Mouse (Mus musculus): ENCODE data around the gene B9d1. TPM values are rescaled to one million over a fixed set of nuclear protein-coding genes. Genes with fewer than 3 reads are reported as not detected.

The B9d1 gene
- polyA plus RNA-seq, 1 experiment from 2014 or later = 32.9 TPM

- Histone ChIP-seq H3K4me3 (replicated peaks; ENCODE audit: low read depth, low read length) (no peak overlapping the region), H3K9ac (ENCODE audit: low read depth, low read length) (no peak overlapping the region), H3K9me3 (replicated peaks; ENCODE audit: low read length) (no peaks in the 10 kb centered on the region), H3K36me3 (ENCODE audit: insufficient read depth, low read length) (peaks cover 28% of the 10 kb centered on the region), H3K27me3 (ENCODE audit: insufficient read depth, low read length) (no peaks in the 10 kb centered on the region), H3K4me2 (ENCODE audit: low read length) (peak overlapping the region; percentile 41; the same call in 1 of the 2 replicates), H3K4me1 (replicated peaks; ENCODE audit: insufficient read depth, low read length) (peaks cover 10% of the 10 kb centered on the region; the same call in 1 of the 2 replicates), H3K27ac (no peak overlapping the region)
- TF ChIP-seq CTCF (IDR thresholded peaks at IDR 0.05; ENCODE audit: low read depth) = no peak
- ATAC-seq (replicated peaks; ENCODE audit: low FRiP score, low read depth) (peak; percentile 8; the same call in 1 of the 2 replicates), DNase-seq (ENCODE audit: low spot score) (peak; percentile 39)
- WGBS = 25% methylated on average over 2 of the region's 2 CpGs
These were observed 17.5 kb upstream of the B9d1 start for GRCm38 (mm10) chr11:61487401-61487800.

- 94% methylated on average over 7 of the region's 7 CpGs for WGBS
- H3K9ac ChIP-seq (ENCODE audit: low read depth, low read length) = no peak overlapping the region
- H3K4me3 ChIP-seq (replicated peaks; ENCODE audit: low read depth, low read length) = no peak overlapping the region
- H3K27me3 ChIP-seq (ENCODE audit: insufficient read depth, low read length) = no peaks in the 10 kb centered on the region
- no peak for TF ChIP-seq CTCF (IDR thresholded peaks at IDR 0.05; ENCODE audit: low read depth)
- ATAC-seq (replicated peaks; ENCODE audit: low FRiP score, low read depth) (no peak), DNase-seq (ENCODE audit: low spot score) (no peak)
- peaks cover 14% of the 10 kb centered on the region; the same call in 1 of the 2 replicates for H3K4me1 ChIP-seq (replicated peaks; ENCODE audit: insufficient read depth, low read length)
- no peak overlapping the region for H3K4me2 ChIP-seq (ENCODE audit: low read length)
- H3K9me3 ChIP-seq (replicated peaks; ENCODE audit: low read length) = no peaks in the 10 kb centered on the region
- no peak overlapping the region for H3K27ac ChIP-seq
- peaks cover 28% of the 10 kb centered on the region for H3K36me3 ChIP-seq (ENCODE audit: insufficient read depth, low read length)
These were observed 17.0 kb upstream of the B9d1 start for GRCm38 (mm10) chr11:61487936-61488335.

DNA sequence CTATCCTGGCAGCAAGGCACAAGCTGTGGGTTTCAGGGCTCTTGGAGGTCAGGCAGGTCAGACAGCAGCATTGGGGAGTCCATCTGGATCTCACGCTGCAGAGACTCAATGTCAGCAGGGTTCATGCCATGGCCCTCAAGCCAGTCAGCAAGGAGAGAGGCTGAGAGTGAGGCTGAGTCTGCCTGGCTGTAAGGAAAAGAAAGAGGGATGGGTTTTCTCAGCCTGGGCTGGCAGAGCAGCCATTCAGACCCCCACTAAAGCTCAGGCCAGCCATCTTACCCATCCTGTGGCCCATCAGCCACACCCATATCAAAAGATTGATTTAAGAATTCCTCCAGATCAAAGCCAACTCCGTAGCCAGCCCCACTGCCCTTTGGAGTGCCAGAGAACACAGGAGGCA, 15.9 kb upstream of the B9d1 start:
- no peaks in the 10 kb centered on the region for H3K27me3 ChIP-seq (ENCODE audit: insufficient read depth, low read length)
- no peak overlapping the region for H3K4me3 ChIP-seq (replicated peaks; ENCODE audit: low read depth, low read length)
- H3K4me1 ChIP-seq (replicated peaks; ENCODE audit: insufficient read depth, low read length) = peaks cover 15% of the 10 kb centered on the region; the same call in 1 of the 2 replicates
- DNase-seq (ENCODE audit: low spot score) (no peak), ATAC-seq (replicated peaks; ENCODE audit: low FRiP score, low read depth) (no peak)
- no peak overlapping the region for H3K4me2 ChIP-seq (ENCODE audit: low read length)
- H3K27ac ChIP-seq = no peak overlapping the region
- no peak for TF ChIP-seq CTCF (IDR thresholded peaks at IDR 0.05; ENCODE audit: low read depth)
- H3K9me3 ChIP-seq (replicated peaks; ENCODE audit: low read length) = no peaks in the 10 kb centered on the region
- peaks cover 28% of the 10 kb centered on the region for H3K36me3 ChIP-seq (ENCODE audit: insufficient read depth, low read length)
- 64% methylated on average over 2 of the region's 2 CpGs for WGBS
- no peak overlapping the region for H3K9ac ChIP-seq (ENCODE audit: low read depth, low read length)

GRCm38 (mm10) chr11:61489874-61490273, 15.1 kb upstream of the B9d1 start:
- peaks cover 7% of the 10 kb centered on the region for H3K4me1 ChIP-seq (replicated peaks; ENCODE audit: insufficient read depth, low read length)
- H3K36me3 ChIP-seq (ENCODE audit: insufficient read depth, low read length) = peaks cover 28% of the 10 kb centered on the region
- no peaks in the 10 kb centered on the region for H3K27me3 ChIP-seq (ENCODE audit: insufficient read depth, low read length)
- WGBS = 92% methylated on average over 8 of the region's 8 CpGs
- no peak for DNase-seq (ENCODE audit: low spot score)
- no peak for TF ChIP-seq CTCF (IDR thresholded peaks at IDR 0.05; ENCODE audit: low read depth)
- ATAC-seq (replicated peaks; ENCODE audit: low FRiP score, low read depth) = no peak
- H3K4me2 ChIP-seq (ENCODE audit: low read length) = no peak overlapping the region
- no peaks in the 10 kb centered on the region for H3K9me3 ChIP-seq (replicated peaks; ENCODE audit: low read length)
- H3K27ac ChIP-seq = no peak overlapping the region
- no peak overlapping the region for H3K4me3 ChIP-seq (replicated peaks; ENCODE audit: low read depth, low read length)
- no peak overlapping the region for H3K9ac ChIP-seq (ENCODE audit: low read depth, low read length)

GRCm38 (mm10) chr11:61490944-61491520, 13.9 kb upstream of the B9d1 start:
- DNase-seq (ENCODE audit: low spot score) (no peak), ATAC-seq (replicated peaks; ENCODE audit: low FRiP score, low read depth) (no peak)
- Histone ChIP-seq H3K9ac (ENCODE audit: low read depth, low read length) (no peak overlapping the region), H3K27ac (no peak overlapping the region), H3K36me3 (ENCODE audit: insufficient read depth, low read length) (peaks cover 28% of the 10 kb centered on the region), H3K4me1 (replicated peaks; ENCODE audit: insufficient read depth, low read length) (peaks cover 5% of the 10 kb centered on the region), H3K9me3 (replicated peaks; ENCODE audit: low read length) (no peaks in the 10 kb centered on the region), H3K4me2 (ENCODE audit: low read length) (no peak overlapping the region), H3K4me3 (replicated peaks; ENCODE audit: low read depth, low read length) (no peak overlapping the region), H3K27me3 (ENCODE audit: insufficient read depth, low read length) (no peaks in the 10 kb centered on the region)
- 88% methylated on average over 22 of the region's 22 CpGs for WGBS
- TF ChIP-seq CTCF (IDR thresholded peaks at IDR 0.05; ENCODE audit: low read depth) = no peak

GRCm38 (mm10) chr11:61492749-61493401, 12.1 kb upstream of the B9d1 start:
- Histone ChIP-seq H3K9me3 (replicated peaks; ENCODE audit: low read length) (no peaks in the 10 kb centered on the region), H3K27me3 (ENCODE audit: insufficient read depth, low read length) (no peaks in the 10 kb centered on the region), H3K9ac (ENCODE audit: low read depth, low read length) (peak overlapping the region; percentile 84; the same call in 1 of the 2 replicates), H3K36me3 (ENCODE audit: insufficient read depth, low read length) (peaks cover 28% of the 10 kb centered on the region), H3K4me1 (replicated peaks; ENCODE audit: insufficient read depth, low read length) (peaks cover 5% of the 10 kb centered on the region), H3K4me2 (ENCODE audit: low read length) (peak overlapping the region; percentile 68), H3K27ac (peak overlapping the region; percentile 89; the same call in 1 of the 2 replicates), H3K4me3 (replicated peaks; ENCODE audit: low read depth, low read length) (peak overlapping the region; percentile 77)
- ATAC-seq (replicated peaks; ENCODE audit: low FRiP score, low read depth) (no peak), DNase-seq (ENCODE audit: low spot score) (no peak)
- no peak for TF ChIP-seq CTCF (IDR thresholded peaks at IDR 0.05; ENCODE audit: low read depth)
- 69% methylated on average over 12 of the region's 12 CpGs for WGBS

All from kidney, postnatal 0 days (tissue).